Comparison of ENCODE assay signal across 9 mouse cellular contexts in the genomic region with DNA sequence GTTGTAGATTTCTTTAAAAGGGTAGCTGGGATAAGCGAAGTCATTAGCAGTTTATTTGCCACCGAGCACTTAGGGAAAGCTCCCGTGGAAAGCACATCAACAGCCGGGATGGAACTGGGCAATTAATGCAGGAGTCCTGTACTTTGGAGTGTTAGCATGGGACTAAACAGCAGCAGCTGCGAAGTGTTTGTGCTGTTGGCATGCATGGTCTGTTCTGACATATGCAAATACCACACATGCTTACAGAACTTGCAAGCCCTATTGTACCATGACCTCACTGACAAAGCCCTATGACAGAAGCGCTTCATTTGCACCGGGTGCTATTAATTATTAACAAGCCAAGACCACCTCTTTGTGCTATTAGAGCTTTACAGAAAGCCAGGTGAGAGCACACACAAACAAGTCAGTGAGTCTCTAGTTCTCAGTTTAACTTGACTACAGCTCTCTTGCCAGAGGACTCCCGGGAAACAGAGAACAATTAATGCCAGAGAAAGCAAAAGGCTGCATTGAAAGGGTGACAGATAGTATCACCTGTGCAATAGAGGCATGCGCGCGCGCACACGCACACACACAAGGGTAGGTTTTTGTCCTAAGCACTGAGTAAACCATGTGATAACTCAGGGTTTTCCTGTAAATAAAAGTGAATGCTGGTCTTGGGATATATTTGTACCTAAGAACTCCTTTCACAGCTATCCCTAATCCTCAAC.
DNase-seq lines count a peak whose midpoint lies in the region; ATAC-seq and TF ChIP-seq lines count a peak whose summit lies in the region.
"Had no signal": no experiment of that assay in that cellular context is flagged by ENCODE, and none has a peak within 500 bp of the region (broad histone marks: within the 10 kb centered on the region; RNA-seq: fewer than 3 reads in every experiment).

No protein-coding gene starts in this region.

- WGBS in neural tube, embryonic 11.5 days = 69% methylated on average over 13 of the region's 13 CpGs

- ATAC-seq in neural tube, embryonic 11.5 days (ENCODE audit: insufficient read depth, low FRiP score, low TSS enrichment) = peak; percentile 83

- H3K4me3 ChIP-seq in neural tube, embryonic 11.5 days (ENCODE audit: low read depth, low read length) = no peak overlapping the region
- H3K4me3 ChIP-seq in left cerebral cortex, adult 2 months = no peak overlapping the region
- H3K4me3 ChIP-seq: embryonic facial prominence, embryonic 15.5 days had no signal

- no peak overlapping the region for H3K27ac ChIP-seq in neural tube, embryonic 11.5 days (ENCODE audit: low read depth, low read length)
- H3K27ac ChIP-seq in left cerebral cortex, adult 2 months = no peak overlapping the region
- H3K27ac ChIP-seq: embryonic facial prominence, embryonic 15.5 days had no signal

- intact Hi-C loops in left cerebral cortex, adult 2 months (cut with DNase I) = no loop called here

- no peaks in the 10 kb centered on the region for H3K4me1 ChIP-seq in neural tube, embryonic 11.5 days (ENCODE audit: control insufficient read depth, insufficient read depth, low read length)
- H3K4me1 ChIP-seq: embryonic facial prominence, embryonic 15.5 days had no signal

- no peaks in the 10 kb centered on the region for H3K27me3 ChIP-seq in neural tube, embryonic 11.5 days (ENCODE audit: control insufficient read depth, insufficient read depth, low read length)
- H3K27me3 ChIP-seq: embryonic facial prominence, embryonic 15.5 days had no signal

- H3K9ac ChIP-seq in neural tube, embryonic 11.5 days (ENCODE audit: low read length) = no peak overlapping the region
- H3K9ac ChIP-seq: embryonic facial prominence, embryonic 15.5 days had no signal

- no peak overlapping the region for H3K4me2 ChIP-seq in neural tube, embryonic 11.5 days (ENCODE audit: low read depth)
- H3K4me2 ChIP-seq: embryonic facial prominence, embryonic 15.5 days had no signal

- peak; percentile 9 for DNase-seq in embryo, embryonic 11 days
- DNase-seq in embryo, embryonic 10 days (ENCODE audit: low spot score) = no peak
- peak; percentile 11 for DNase-seq in neural tube, embryonic 11.5 days (ENCODE audit: low spot score)
- no peak for DNase-seq in neural tube, embryonic 10.5 days (ENCODE audit: extremely low spot score, low spot score)
- DNase-seq in mesoderm, embryonic 11.5 days (ENCODE audit: low read depth, low spot score) = peak; percentile 6
- no peak for DNase-seq in left cerebral cortex, adult 2 months (ENCODE audit: extremely low spot score in 1 of 2, low spot score in 2 of 2)
- DNase-seq in natural killer cell, adult 2 months (ENCODE audit: low spot score in 2 of 2) = no peak
- DNase-seq in c-Kit-positive CD71-positive TER-119-positive erythroid progenitor cells, embryonic 14.5 days (ENCODE audit: low spot score) = no peak

- no peak for TF ChIP-seq CTCF in left cerebral cortex, adult 2 months (IDR thresholded peaks at IDR 0.05)

- no peaks in the 10 kb centered on the region for H3K9me3 ChIP-seq in neural tube, embryonic 11.5 days (ENCODE audit: control insufficient read depth, low read length)
- H3K9me3 ChIP-seq: embryonic facial prominence, embryonic 15.5 days had no signal

- H3K36me3 ChIP-seq in neural tube, embryonic 11.5 days (ENCODE audit: control insufficient read depth, insufficient read depth, low read length) = no peaks in the 10 kb centered on the region
- H3K36me3 ChIP-seq: embryonic facial prominence, embryonic 15.5 days had no signal

Comparison
In these comparisons a context has a peak if more than half of its experiments do, and no peak if none do; other contexts are left out.
1. DNase-seq: peak in embryo, embryonic 11 days (single experiment), neural tube, embryonic 11.5 days (single experiment) and mesoderm, embryonic 11.5 days (single experiment); none in embryo, embryonic 10 days (single experiment), neural tube, embryonic 10.5 days (single experiment), left cerebral cortex, adult 2 months (0 of 2), natural killer cell, adult 2 months (0 of 2) and c-Kit-positive CD71-positive TER-119-positive erythroid progenitor cells, embryonic 14.5 days (single experiment).